Mouse (Mus musculus) liver, embryonic 18 days (tissue): ENCODE data around the gene Olfr763. TPM values are rescaled to one million over a fixed set of nuclear protein-coding genes. Genes with fewer than 3 reads are reported as not detected.

Experiments
- polyA plus RNA-seq: library from polyadenylated mRNA; depleted of rRNA; stranded (reverse); fragments of >200 nt; gene quantifications from 2 replicates; pipeline ENCODE4 v1.2.3, GENCODE M21; 2012; rRNA removed

The Olfr763 gene
- not detected in 2 replicates for polyA plus RNA-seq

DNA sequence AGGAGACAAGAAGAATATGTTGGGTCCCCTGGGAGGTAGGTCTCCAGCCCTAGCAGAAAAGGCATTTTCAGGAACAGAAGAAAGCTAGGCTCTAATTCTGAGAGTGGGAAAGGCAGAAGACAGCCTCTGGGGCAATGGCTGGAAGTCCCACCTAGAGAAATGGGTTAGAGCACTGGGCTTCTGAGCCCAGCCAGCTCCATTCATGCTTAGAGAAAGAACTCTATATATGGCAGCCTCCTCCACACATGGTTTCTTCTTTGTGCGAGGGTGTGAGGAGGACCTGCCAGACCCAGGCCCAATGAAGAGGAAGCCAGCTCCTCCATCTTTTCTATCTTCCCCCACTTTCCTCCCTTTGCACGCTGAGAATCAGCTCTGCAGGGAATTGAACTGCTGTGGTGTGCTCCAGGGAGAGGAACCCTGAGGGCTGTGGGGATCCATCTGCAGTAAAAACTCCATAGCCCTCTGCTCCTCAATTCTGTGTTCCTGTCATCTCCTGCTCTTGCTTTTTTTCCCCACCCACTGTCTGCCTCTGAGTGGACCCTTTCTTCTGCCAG is at the start of gene Olfr763:
Gene Olfr763 (plus strand): TSS at position 504 of the 554 bp plus-strand sequence.

DNA sequence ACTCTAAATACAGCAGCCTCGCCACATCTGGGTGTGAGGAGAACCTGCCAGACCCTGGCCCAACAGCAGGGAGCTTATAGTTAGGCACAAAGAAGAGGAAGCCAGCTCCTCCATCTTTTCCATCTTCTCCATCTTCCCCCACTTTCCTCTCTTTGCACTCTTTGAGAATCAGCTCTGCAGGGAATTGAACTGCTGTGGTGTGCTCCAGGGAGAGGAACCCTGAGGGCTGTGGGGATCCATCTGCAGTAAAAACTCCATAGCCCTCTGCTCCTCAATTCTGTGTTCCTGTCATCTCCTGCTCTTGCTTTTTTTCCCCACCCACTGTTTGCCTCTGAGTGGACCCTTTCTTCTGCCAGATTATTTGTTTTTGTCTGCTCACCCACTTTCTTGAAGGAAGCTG is 21.5 kb upstream of the Olfr763 start, which contains the start of gene Olfr9:
Gene Olfr9 (plus strand): TSS at position 301 of the 400 bp plus-strand sequence.

DNA sequence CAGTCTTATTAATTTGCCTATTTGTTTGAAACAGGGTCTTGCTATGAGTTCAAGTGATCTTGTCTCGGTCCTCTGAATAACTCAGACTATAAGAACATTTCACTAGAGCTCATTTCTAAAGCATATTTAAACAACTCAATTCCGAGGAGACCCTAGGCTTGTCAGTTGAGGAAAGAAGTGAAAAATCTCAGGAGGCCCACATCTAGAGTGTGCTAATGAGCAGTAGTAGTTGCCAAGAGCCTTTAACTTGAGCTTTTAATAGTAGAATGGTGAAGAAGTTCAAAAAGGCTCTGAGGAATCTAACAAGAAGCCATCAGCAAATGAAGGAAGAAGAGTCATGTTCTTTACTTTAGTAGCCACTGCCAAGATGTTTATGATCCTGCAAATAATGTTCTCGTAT is 29.2 kb downstream of the Olfr763 start, which contains the start of gene Olfr764-ps1:
Gene Olfr764-ps1 (minus strand): TSS at position 101 of the 400 bp plus-strand sequence.

DNA sequence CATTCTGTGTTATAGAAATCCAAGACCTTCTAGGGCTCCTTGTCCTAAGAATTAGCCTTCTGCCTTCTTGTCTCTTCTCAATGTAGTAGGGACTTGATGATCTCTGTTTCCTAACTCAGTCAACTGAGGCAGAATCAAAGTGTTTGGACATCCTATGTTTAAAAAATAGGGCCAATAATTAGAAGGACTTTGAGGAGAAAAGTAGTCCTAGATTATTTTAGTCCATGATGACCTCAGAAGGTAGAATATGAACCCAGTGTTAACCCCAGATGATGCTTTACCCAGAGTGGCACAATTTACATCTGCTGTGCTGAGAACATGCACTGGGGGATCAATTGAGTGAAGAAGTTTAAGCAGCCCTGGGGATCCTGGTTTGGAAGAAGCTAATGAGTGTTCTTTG is 39.3 kb downstream of the Olfr763 start, which contains the start of gene Olfr765:
Gene Olfr765 (minus strand): TSS at position 101 of the 400 bp plus-strand sequence.

Other genes starting within 250 kb of the Olfr763 start
- 11.1 and 11.9 TPM in 2 replicates for gene Mmp19, start 219.9 kb upstream of the Olfr763 start, polyA plus RNA-seq
- 6.7 and 6.8 TPM in 2 replicates for gene Dnajc14, start 206.7 kb upstream of the Olfr763 start, polyA plus RNA-seq
- gene Tmem198b, start 206.4 kb upstream of the Olfr763 start, polyA plus RNA-seq: 2.8 and 3.0 TPM in 2 replicates
- gene Sarnp, start 193.5 kb upstream of the Olfr763 start, polyA plus RNA-seq: 46.5 and 49.9 TPM in 2 replicates
- 54.1 and 59.0 TPM in 2 replicates for gene Ormdl2, start 189.1 kb upstream of the Olfr763 start, polyA plus RNA-seq
- gene Gdf11, start 119.1 kb upstream of the Olfr763 start, polyA plus RNA-seq: 0.09 and 0.11 TPM in 2 replicates
- gene Cd63, start 109.8 kb upstream of the Olfr763 start, polyA plus RNA-seq: 56.7 and 68.3 TPM in 2 replicates
- 23.6 and 27.6 TPM in 2 replicates for gene Rdh5, start 87.9 kb upstream of the Olfr763 start, polyA plus RNA-seq
- gene Bloc1s1, start 86.8 kb upstream of the Olfr763 start, polyA plus RNA-seq: 126 and 132 TPM in 2 replicates
- 0.36 and 0.44 TPM in 2 replicates for gene Itga7, start 77.0 kb upstream of the Olfr763 start, polyA plus RNA-seq
- 0.27 and 0.96 TPM in 2 replicates for gene Mettl7b, start 49.8 kb upstream of the Olfr763 start, polyA plus RNA-seq
- not detected in 2 replicates for gene Olfr9, start 21.4 kb upstream of the Olfr763 start, polyA plus RNA-seq
- not detected in 2 replicates for gene Olfr764-ps1, start 29.1 kb downstream of the Olfr763 start, polyA plus RNA-seq
- gene Olfr765, start 39.2 kb downstream of the Olfr763 start, polyA plus RNA-seq: not detected in 2 replicates
- not detected in 2 replicates for gene Olfr766-ps1, start 58.2 kb downstream of the Olfr763 start, polyA plus RNA-seq
- not detected in 2 replicates for gene Olfr767, start 72.1 kb downstream of the Olfr763 start, polyA plus RNA-seq
- not detected in 2 replicates for gene Olfr768, start 88.6 kb downstream of the Olfr763 start, polyA plus RNA-seq
- not detected in 2 replicates for gene Olfr769, start 107.1 kb downstream of the Olfr763 start, polyA plus RNA-seq
- not detected in 2 replicates for gene Olfr770, start 128.2 kb downstream of the Olfr763 start, polyA plus RNA-seq
- not detected in 2 replicates for gene Olfr771, start 154.0 kb downstream of the Olfr763 start, polyA plus RNA-seq
- gene Olfr772, start 167.1 kb downstream of the Olfr763 start, polyA plus RNA-seq: not detected in 2 replicates
- gene Olfr773, start 176.6 kb downstream of the Olfr763 start, polyA plus RNA-seq: not detected in 2 replicates
- gene Olfr774, start 225.4 kb downstream of the Olfr763 start, polyA plus RNA-seq: not detected in 2 replicates
- not detected in 2 replicates for gene Olfr775, start 237.6 kb downstream of the Olfr763 start, polyA plus RNA-seq
- gene Olfr776, start 248.3 kb downstream of the Olfr763 start, polyA plus RNA-seq: not detected in 2 replicates